Mouse (Mus musculus) activated CD4-positive, CD25-positive, alpha-beta regulatory T cell (primary cell): ENCODE measurements around the gene Dtnb. TPM values are rescaled to one million over a fixed set of nuclear protein-coding genes. Genes with fewer than 3 reads are reported as not detected.

ENCODE experiments used
- polyA plus RNA-seq, 2 experiments: library from polyadenylated mRNA; unstranded; fragments of 100-300 nt; shearing (Covaris generic); gene quantifications; one replicate each; pipeline ENCODE4 v1.2.1; 2017

Gene Dtnb
- 10 to 100 TPM; 52.8 to 95.3 TPM for polyA plus RNA-seq

GRCm38 (mm10) chr12:3571787-3572580 lies at the start of gene Dtnb:
TSS of gene Dtnb (plus strand) at chr12:3572381.

GRCm38 (mm10) chr12:3805852-3806251 lies 233.7 kb downstream of the Dtnb start, which contains the start of gene Dnmt3a:
TSS of gene Dnmt3a (plus strand) at chr12:3806007.

Other genes with a start within 250 kb of the Dtnb start
- gene Kif3c, start 207.2 kb upstream of the Dtnb start, polyA plus RNA-seq, result 1 to 10 TPM; 6.6 to 7.3 TPM
- gene Asxl2, start 145.5 kb upstream of the Dtnb start, polyA plus RNA-seq, result 10 to 100 TPM; 45.0 to 82.1 TPM
- 10 to 100 TPM; 48.5 to 61.5 TPM for gene Dnmt3a, start 233.6 kb downstream of the Dtnb start, polyA plus RNA-seq